Mouse (Mus musculus) liver, embryonic 14.5 days (tissue): ENCODE measurements at regions not wholly inside any gene's neighbourhood (a gene's known extent, or its start where the extent isn't known, plus 50 kb on each side); places are given as distances from the start of the nearest gene placed in this dataset.

Experiments used
- CTCF ChIP-seq: IDR thresholded peaks from 2 replicates; pipeline ENCODE4 v1.5.1; 2016; ENCODE audit warnings: antibody characterized with exemption, low read depth, control low read depth
- EP300 ChIP-seq: IDR thresholded peaks from 2 replicates; pipeline ENCODE4 v1.6.1; 2016; ENCODE audit warnings: antibody characterized with exemption, low read depth

GRCm38 (mm10) chr14:101332015-101332414 lies 131.9 kb upstream of the Prr30 start:
- no peak for TF ChIP-seq CTCF
- TF ChIP-seq EP300, result no peak
